Mouse (Mus musculus) gastrocnemius, postnatal 14 days (tissue): ENCODE results near the gene Tldc2. TPM values are rescaled to one million over a fixed set of nuclear protein-coding genes. Genes with fewer than 3 reads are reported as not detected.

ENCODE experiments used
- DNase-seq: peaks from one replicate; pipeline ENCODE4 v3.0.0; 2021; ENCODE audit warnings: mixed read lengths
- intact Hi-C: fragments of 180-260 bp; cut with DNase I; formaldehyde crosslinking; loops from one replicate; pipeline ENCODE4 v1.15.1; 2025; ENCODE audit warnings: low total_unique reads
- total RNA-seq, 2 experiments: library from RNA; stranded (reverse); gene quantifications; 2 replicates each; pipeline ENCODE4 v1.2.3; 2021

Tldc2 gene
- total RNA-seq, 2 experiments from 2014 or later, result not detected

DNA sequence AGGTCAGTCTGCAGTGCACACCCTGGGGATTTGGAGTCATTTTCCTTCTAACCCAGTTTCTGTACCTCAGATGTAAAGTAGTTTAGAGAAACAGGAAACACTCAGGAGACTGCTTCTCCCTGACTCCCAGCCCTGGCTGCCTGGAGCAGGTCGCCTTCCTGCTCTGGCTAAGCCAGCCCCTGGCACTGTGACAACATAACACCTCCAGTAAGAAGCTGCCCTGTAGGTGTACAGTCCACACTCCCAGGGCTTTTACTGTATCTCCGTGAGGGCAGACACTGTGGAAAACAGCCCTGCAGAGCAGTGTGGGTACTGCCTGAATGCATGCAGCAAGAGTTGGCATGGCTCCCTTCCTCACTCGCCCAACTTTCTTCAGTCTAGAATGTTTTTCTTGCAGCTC, 11.2 kb upstream of the Tldc2 start:
- intact Hi-C loops, result loop anchor here (5.0 kb wide), 1 partner anchor 38 kb away; no protein-coding TSS in a partner anchor
- no peak for DNase-seq

DNA sequence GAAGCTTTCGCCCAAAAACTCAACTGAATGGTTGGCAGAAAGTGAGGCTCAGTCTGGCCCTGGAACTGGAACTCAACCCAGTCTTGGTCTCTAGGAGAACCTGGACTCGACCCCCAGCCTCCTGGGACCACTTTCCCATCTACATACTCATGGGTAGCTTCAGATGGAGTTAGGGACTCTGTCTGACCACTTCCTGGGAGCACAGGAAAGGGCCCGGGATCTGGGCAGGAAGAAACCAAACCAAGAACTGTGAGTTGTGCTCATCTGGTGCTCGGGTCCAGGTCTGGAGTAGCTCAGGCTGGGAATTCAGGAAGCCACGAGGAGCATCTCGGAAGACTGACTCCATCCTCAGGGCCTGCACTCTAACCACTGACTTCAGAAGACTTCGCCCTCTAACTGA, 10.3 kb upstream of the Tldc2 start:
- no peak for DNase-seq
- intact Hi-C loops, result loop anchor here (5.0 kb wide), 1 partner anchor 39 kb away; no protein-coding TSS in a partner anchor

DNA sequence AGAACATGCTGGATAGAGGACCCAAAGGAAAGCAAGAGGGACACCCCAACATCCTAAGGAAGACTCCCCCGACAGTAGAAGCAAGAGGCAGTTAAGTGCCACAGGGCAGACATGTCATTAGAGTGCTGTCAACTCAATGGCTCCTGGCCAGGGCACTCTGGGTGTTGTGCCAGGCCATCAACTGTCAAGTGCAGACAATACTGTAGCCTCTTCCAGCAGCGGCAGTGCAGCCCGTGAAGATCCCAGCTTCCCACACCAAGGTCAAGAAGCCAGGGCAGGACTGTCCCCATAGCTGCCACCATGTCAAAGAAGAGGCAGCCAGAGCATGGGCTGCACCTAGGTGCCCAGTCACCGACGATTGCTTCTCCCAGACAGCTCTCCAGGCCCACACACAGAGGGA, 9.7 kb upstream of the Tldc2 start:
- intact Hi-C loops, result loop anchor here (5.0 kb wide), 1 partner anchor 40 kb away; no protein-coding TSS in a partner anchor
- peak; percentile 54 for DNase-seq

DNA sequence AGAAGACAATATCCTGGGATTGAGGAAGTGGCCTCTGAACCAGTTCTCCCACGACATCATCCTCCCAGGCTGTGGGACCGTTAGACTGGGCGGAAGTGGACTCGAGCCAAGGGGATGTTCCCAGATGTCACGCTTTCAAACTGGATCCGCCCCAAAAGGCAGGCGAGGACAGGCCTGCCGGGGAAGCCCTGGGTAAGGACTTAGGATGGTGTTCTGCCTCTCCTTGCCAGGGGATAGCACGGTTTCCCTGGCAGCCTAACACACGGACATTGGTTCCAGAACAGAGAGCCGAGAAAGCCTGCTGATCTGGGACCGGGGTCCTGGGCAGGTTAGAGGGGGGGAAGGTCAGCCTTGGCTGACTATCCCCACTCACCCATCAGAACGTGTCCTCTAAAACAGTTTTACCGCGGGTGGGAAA, 9.2 kb upstream of the Tldc2 start:
- DNase-seq, result peak; percentile 92
- intact Hi-C loops, result loop anchor here (5.0 kb wide), 1 partner anchor 40 kb away; no protein-coding TSS in a partner anchor

GRCm38 (mm10) chr2:157078059-157078792, 8.6 kb upstream of the Tldc2 start:
- intact Hi-C loops, result loop anchor here (5.0 kb wide), 1 partner anchor 41 kb away; no protein-coding TSS in a partner anchor
- peak; percentile 46 for DNase-seq

DNA sequence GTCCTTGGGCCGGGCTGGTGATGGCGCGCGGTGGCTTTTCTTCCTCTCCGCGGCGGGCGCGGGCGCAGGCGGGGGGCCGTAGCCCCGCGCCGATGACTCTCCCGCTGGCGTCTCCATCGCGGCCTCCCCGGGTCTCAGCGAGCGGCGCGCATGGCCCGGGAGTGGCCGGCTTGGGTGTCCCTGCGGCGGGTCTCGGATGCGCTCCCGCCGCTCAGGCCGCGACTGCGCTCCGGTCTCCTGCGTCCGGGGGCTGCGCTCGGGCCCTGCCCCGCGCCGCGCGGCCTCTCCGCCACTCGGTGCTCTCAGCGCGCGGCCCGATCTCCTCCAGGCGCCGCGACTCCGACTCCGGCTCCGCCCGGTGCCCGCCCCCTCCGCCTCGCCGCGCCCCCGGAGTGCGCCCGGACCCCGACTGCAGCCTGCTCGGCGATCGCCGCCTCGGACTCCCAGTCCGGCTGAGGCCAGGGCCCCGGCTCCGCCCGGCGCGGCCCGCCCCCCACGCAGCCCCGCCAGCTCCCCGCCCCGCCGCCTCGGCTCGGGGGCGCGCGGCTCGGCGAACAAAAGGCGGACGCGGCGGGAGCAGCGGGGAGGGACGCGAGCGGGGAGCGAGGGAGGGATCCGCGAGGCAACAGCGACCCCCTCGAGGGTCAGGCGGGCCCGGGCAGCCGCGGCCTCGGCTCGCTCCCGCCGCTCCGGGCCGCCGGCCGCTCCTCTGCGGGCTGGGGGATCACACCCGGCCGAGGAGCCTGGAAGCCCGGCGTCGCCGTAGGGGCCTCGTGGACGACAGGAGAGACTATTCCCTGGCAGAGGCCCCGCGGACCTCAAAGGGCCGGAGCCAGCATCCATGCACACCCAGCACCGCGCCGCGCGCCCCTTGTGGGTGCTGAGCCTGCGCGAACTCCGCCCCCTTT, 7.8 kb upstream of the Tldc2 start, which contains the start of gene Soga1:
Gene Soga1, minus strand, starts transcription at position 462 of the 908 bp plus-strand sequence.
- DNase-seq, result peak; percentile 93
- intact Hi-C loops, result loop anchor here (5.0 kb wide), 1 partner anchor 42 kb away; no protein-coding TSS in a partner anchor

DNA sequence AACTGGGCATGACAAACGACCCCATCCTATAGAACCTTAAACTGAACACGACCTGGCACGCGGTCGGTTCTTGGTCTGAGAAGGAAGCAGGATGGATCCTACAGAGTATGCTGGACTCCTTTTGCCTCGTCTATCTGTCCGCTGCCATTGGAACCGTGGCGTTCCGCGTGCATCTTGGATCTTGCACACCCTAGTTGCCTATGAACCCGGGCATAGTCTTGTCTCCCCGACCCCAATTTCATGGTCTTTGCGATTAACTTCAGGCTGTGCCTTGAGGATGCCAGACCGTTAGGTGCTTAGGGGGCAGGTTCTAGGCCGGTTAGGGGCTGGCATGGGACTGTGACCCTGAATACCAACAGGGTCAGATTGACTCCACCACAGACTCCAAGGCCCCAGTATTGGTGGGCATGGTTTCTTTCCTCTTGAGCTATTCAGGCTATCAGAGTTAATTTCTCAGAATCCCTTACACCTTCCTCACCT, 7.1 kb upstream of the Tldc2 start:
- no peak for DNase-seq
- intact Hi-C loops, result loop anchor here (5.0 kb wide), 1 partner anchor 42 kb away; no protein-coding TSS in a partner anchor

- intact Hi-C loops, result no loop called here
- no peak for DNase-seq
Measured at GRCm38 (mm10) chr2:157081331-157081730, 5.5 kb upstream of the Tldc2 start.

DNA sequence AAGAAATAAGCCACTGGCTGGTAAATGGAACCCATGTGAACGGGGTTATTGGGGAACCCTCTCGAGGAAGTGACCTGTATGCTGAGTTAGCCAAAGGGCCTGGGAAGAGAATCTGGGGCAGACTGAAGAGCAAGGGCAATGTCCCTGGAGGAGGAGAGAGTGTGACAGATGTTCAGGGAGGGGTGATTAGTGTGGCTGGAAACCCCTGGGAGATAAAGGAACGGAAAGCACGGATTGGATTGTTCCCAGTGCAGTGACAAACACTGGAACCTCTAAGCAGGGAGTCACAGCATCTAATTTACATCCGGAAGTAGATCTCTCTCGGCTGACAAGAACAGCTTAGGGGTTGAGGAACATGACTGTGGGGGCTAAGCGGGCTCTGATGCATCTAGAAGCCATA, 4.9 kb upstream of the Tldc2 start:
- DNase-seq, result no peak
- intact Hi-C loops, result no loop called here

GRCm38 (mm10) chr2:157084831-157085585, 1.8 kb upstream of the Tldc2 start:
- no peak for DNase-seq
- intact Hi-C loops, result no loop called here

- no peak for DNase-seq
- intact Hi-C loops, result no loop called here
Measured at GRCm38 (mm10) chr2:157087536-157088317, 872 bp downstream of the Tldc2 start.

DNA sequence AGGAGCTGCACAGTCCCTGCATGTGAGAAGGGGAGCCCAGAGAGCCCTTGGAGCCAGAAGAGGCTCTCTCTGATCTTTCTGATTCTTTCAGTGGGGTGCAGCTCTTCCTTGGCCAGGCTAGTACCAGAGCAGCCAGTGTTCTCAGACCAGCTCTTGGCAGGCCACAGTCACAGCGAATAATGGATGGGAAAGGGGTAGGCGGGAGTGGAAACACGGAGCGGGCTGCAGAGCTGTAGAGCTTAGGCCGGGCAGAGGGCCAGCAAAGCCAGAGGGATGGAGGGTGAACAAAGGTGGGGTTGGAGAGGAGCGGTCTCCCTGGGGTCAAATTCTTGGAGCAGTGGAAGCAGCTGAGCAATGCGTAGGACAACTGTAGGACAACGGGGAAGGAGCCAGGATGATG, 5.2 kb downstream of the Tldc2 start:
- intact Hi-C loops, result loop anchor here (5.0 to 10.0 kb wide), 3 partner anchors 55 to 217 kb away; no protein-coding TSS in a partner anchor
- DNase-seq, result peak; percentile 65

GRCm38 (mm10) chr2:157095005-157095755, 8.3 kb downstream of the Tldc2 start:
- peak; percentile 72 for DNase-seq
- intact Hi-C loops, result loop anchor here (10.0 kb wide), 2 partner anchors 190 to 220 kb away; no protein-coding TSS in a partner anchor

DNA sequence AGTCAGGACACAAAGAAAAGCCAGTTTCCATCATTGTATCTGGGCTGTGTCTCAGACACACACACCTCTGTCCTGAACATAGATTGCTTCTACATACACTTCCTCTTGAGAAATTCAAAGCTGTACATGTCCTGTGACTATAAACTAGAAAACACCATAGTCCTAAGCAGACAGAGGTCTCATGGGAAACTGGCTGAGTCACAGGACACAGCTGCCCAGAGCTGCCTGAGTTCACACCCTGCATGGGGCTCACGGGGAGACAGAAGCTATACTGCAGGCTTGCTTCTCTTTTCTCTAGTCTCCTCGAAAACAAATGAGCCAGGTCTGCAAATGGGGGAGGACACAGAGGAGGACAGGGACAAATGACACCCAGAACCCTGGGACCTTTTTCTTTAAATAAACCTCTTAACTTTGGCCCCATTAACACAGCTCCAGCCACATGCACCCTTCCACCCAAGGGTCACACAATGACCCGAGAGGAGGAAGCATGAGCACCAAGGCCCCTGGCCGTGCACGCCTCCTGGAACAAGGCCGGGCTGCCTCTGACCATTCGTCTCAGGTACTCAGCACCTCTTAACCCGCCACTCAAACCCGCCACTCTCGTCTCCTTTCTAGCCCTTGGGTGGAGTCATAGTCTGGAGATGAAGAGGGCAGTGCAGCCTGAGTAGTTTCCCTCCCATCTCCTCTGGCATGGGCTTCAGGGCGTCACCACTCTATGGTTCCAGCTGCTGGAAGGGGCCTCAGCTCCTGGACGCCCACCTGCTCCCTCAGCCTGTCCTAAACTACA, 12.9 kb downstream of the Tldc2 start:
- DNase-seq, result no peak
- intact Hi-C loops, result loop anchor here (10.0 kb wide), 2 partner anchors 195 to 225 kb away; no protein-coding TSS in a partner anchor

DNA sequence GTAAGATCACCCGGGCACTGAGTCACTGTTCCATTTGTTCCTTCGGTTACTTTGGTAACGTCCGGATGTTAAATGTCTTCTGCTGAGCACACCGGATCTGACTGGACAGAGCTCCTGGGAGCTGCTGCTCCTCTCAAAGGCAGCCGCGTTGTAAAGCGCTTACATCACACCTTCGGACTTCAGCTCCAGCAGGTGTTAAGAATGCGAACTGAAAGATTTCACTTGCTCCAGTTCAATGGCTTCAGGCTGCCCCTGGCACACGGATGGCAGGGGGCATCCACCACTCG, 13.4 kb downstream of the Tldc2 start:
- intact Hi-C loops, result no loop called here

DNA sequence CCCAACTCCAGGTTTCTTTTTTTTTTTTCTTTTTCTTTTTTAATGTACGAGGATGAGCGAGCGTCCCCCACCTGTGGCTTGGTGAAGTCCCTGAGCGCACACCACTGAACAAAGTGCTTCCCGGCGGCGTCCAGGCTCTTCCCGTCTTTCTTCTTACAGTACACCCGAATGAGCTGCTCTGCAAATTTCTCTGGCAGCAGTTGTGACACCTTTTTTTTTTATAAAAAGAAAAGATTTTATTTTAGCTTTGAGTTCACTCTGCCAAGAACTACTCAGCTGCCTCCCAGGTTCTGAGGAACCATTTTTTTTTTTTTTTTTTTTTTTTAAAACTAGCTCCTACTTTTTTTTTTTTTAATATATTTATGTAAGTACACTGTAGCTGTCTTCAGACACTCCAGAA, 14.8 kb downstream of the Tldc2 start:
- intact Hi-C loops, result no loop called here
- no peak for DNase-seq

More for the DNA sequence above, 13.4 kb downstream of the Tldc2 start:
- DNase-seq, result no peak

GRCm38 (mm10) chr2:157102256-157102655, 15.4 kb downstream of the Tldc2 start:
- intact Hi-C loops, result no loop called here
- DNase-seq, result no peak
